Mouse (Mus musculus): ENCODE measurements around the gene Tyw3. TPM values are rescaled to one million over a fixed set of nuclear protein-coding genes. Genes with fewer than 3 reads are reported as not detected.

Gene Tyw3
- polyA plus RNA-seq, 1 experiment from 2014 or later, result 18.2 TPM

DNA sequence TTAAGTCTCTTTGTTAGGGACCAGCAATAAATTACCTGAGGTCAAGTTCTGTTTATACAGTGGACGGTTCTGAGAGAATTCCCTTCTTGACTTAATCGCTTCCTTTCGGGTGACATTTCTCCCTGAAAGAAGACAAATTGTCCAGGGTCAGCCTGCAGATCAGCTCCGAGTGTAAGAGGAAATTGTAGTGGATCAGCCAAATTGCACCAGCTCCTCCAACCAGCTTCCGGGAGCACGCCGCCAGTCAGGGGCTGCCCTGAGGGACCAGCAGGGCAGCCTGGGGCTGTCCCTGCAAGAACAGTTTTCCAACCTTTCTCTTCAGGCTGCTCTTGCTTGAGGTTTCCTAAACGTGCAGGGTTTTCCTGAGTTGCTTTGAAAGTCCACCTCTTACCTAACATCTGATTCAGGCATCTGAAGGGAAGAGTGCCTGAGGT lies 48.0 kb downstream of the Tyw3 start:
- DNase-seq (ENCODE audit: low spot score), result no peak
- Histone ChIP-seq H3K4me3 (no peak overlapping the region), H3K36me3 (no peaks in the 10 kb centered on the region), H3K27me3 (ENCODE audit: insufficient read depth, poor library complexity, severe bottlenecking) (peaks cover 66% of the 10 kb centered on the region), H3K4me1 (peaks cover 19% of the 10 kb centered on the region; the same call in 1 of the 2 replicates), H3K27ac (no peak overlapping the region), H3K9me3 (no peaks in the 10 kb centered on the region)
- WGBS, result 19% methylated on average over 8 of the region's 8 CpGs

DNA sequence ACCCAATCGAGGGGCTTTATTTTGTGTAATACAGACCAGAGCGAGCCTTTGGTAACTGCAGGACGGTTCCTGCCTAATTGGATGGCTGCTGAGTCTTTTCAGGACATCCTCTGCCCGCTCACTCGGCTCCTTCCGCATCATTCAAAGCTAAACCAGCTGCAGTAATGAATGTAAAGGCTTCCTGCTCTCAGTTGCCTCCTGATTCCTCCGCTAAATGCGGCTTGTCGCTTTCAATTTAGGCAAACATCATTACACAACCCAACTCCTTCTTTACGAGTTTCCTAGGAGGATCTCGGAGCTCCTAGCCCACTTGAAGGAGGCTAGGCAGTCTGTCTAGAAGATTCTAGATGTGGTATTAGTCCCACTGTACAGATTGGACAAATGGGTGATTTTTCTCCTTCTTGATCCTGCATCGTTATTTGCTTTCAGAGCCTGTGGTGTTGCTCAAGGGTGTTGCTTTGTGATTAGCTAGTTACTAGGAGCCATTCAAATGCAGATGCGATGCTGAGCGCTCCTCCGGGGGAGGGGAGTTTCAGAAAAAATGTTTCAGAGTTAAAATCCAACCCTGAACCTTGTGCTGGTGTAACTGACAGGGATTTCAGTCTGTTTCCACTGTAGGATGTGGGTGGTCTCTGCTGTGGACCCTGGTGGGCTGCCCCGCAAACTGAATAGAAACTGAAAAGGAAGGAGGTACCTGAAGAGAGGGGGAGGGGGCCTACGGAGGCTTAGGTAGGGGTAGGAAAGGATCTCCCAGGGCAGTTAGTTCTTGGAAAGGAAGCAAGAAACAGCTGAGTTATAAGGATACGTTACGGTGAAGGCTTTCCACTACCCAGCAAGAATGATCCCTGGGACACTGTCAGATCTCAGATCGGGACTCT lies 49.1 kb downstream of the Tyw3 start:
- WGBS, result 5% methylated on average over 20 of the region's 20 CpGs
- no peak for DNase-seq (ENCODE audit: low spot score)
- H3K9me3 ChIP-seq, result no peaks in the 10 kb centered on the region
- no peak overlapping the region for H3K27ac ChIP-seq
- H3K4me1 ChIP-seq, result peaks cover 19% of the 10 kb centered on the region; the same call in 1 of the 2 replicates
- peak overlapping the region; percentile 42 for H3K4me3 ChIP-seq
- no peaks in the 10 kb centered on the region for H3K36me3 ChIP-seq
- H3K27me3 ChIP-seq (ENCODE audit: insufficient read depth, poor library complexity, severe bottlenecking), result peaks cover 62% of the 10 kb centered on the region

DNA sequence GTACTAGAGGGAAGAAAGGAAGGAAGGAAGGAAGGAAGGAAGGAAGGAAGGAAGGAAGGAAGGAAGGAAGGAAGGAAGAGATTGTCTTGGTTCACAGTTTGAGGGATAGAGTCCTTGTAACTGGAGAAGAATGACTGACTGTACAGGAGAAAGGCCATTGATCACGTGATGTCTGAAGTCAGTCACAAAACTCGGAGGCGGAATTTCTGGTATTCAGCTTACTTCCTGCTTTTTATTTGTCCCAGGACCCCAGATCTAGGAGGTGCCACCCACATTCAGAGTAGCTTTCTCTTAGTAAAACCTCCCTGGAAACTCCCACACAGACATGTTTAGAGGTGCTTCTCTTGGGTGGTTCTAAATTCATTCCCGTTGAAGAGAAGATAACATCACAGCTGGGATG lies 50.7 kb downstream of the Tyw3 start:
- Histone ChIP-seq H3K9me3 (no peaks in the 10 kb centered on the region), H3K4me1 (peaks cover 19% of the 10 kb centered on the region; the same call in 1 of the 2 replicates), H3K4me3 (no peak overlapping the region), H3K36me3 (no peaks in the 10 kb centered on the region), H3K27me3 (ENCODE audit: insufficient read depth, poor library complexity, severe bottlenecking) (peaks cover 59% of the 10 kb centered on the region), H3K27ac (no peak overlapping the region)
- WGBS, result 58% methylated on average over 4 of the region's 4 CpGs
- no peak for DNase-seq (ENCODE audit: low spot score)

DNA sequence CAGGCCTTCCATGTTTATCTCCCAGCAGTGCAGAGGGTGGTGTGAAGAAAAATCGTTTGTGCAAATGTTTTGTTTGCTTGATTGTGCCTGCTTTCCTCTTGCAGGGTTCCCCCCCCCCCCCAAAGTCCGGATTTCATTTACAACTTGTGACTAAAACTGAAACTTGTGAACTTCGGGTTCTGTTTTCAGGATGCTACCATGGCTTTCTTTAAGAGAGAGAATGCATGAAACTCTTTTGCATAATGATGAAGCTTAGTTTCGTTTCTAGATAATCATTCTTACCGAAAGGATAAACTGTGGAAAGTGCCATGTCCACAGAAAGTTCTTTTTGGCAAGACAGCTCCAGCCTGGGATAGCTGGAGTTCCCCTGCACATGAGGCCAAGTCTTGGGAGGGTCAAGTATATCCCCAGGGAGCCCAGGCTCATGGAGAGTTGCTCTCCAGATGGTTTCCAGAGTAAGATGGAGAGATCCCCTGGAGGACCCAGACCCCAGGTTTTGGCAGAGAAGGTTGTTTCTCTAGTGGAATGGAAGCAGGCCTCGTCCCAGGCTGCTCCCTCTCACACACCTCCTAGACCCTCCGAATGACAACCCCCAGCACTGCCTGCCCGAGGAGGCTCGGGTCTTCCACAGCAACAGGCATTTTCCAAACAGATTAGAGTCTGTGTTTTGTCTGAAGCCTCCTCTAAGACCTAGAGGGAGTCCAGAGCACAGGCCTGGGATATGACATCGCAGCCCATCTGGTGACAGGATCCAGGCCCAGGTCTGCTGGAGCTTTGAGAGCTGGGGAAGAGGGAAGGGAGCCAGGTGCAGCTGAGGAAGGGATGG lies 56.6 kb downstream of the Tyw3 start:
- H3K27me3 ChIP-seq (ENCODE audit: insufficient read depth, poor library complexity, severe bottlenecking), result peaks cover 22% of the 10 kb centered on the region
- peaks cover 10% of the 10 kb centered on the region; the same call in 1 of the 2 replicates for H3K4me1 ChIP-seq
- no peaks in the 10 kb centered on the region for H3K36me3 ChIP-seq
- H3K27ac ChIP-seq, result no peak overlapping the region
- no peak overlapping the region for H3K4me3 ChIP-seq
- 44% methylated on average over 10 of the region's 10 CpGs for WGBS
- DNase-seq (ENCODE audit: low spot score), result no peak
- no peaks in the 10 kb centered on the region for H3K9me3 ChIP-seq

DNA sequence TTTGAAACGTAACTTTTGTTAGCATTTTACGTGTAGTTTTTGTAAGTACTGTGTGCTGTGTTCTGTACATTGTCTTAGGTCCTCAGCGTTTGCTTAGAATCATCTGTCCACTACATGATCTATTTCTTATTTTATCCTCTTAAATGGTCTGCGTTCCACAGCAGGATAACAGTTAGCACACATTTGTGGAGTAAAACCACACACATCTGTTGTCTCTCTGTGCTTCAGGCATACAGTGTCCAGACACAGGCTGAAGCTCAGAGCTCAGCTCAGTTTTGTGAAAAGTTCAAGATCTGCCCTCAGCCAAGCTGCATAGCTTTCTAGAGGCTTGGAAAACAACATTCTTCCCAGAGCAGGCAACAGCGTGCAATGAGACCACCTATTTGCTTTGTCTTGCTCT lies 60.8 kb downstream of the Tyw3 start:
- Histone ChIP-seq H3K36me3 (no peaks in the 10 kb centered on the region), H3K4me1 (peaks cover 10% of the 10 kb centered on the region; the same call in 1 of the 2 replicates), H3K9me3 (no peaks in the 10 kb centered on the region), H3K27me3 (ENCODE audit: insufficient read depth, poor library complexity, severe bottlenecking) (peaks cover 5% of the 10 kb centered on the region; the same call in 1 of the 2 replicates), H3K27ac (no peak overlapping the region), H3K4me3 (no peak overlapping the region)
- DNase-seq (ENCODE audit: low spot score), result no peak
- 80% methylated on average over 5 of the region's 5 CpGs for WGBS

GRCm38 (mm10) chr3:154533246-154533645 lies 63.7 kb downstream of the Tyw3 start:
- no peaks in the 10 kb centered on the region for H3K27me3 ChIP-seq (ENCODE audit: insufficient read depth, poor library complexity, severe bottlenecking)
- DNase-seq (ENCODE audit: low spot score), result no peak
- WGBS, result 71% methylated on average over 5 of the region's 5 CpGs
- H3K36me3 ChIP-seq, result no peaks in the 10 kb centered on the region
- no peak overlapping the region for H3K4me3 ChIP-seq
- no peak overlapping the region for H3K27ac ChIP-seq
- H3K9me3 ChIP-seq, result no peaks in the 10 kb centered on the region
- H3K4me1 ChIP-seq, result no peaks in the 10 kb centered on the region

DNA sequence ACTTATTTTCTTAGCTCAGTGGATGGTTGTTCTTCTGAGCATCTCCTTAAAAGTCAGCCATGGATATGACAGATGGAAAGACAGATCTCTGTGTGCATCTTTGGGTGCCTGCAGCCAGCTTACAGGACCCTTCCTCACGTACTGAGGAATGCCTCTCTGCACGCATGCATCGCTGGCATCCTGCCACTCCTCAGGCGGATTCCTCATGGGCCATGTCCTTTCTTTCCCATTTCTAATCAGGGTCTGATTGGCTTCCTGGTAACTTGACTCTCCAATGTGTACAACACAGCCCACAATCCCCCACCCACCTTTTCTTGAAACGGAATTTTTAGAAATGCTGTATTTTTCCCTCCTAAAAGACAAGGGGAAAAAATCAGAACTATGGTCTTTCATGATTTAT lies 67.9 kb downstream of the Tyw3 start:
- WGBS, result 57% methylated on average over 5 of the region's 5 CpGs
- no peaks in the 10 kb centered on the region for H3K9me3 ChIP-seq
- no peak for DNase-seq (ENCODE audit: low spot score)
- no peak overlapping the region for H3K27ac ChIP-seq
- H3K4me3 ChIP-seq, result no peak overlapping the region
- no peaks in the 10 kb centered on the region for H3K4me1 ChIP-seq
- H3K36me3 ChIP-seq, result no peaks in the 10 kb centered on the region
- H3K27me3 ChIP-seq (ENCODE audit: insufficient read depth, poor library complexity, severe bottlenecking), result 0 out of 2 replicates have a peak, but pooled peaks cover 4% of the 10 kb centered on the region

DNA sequence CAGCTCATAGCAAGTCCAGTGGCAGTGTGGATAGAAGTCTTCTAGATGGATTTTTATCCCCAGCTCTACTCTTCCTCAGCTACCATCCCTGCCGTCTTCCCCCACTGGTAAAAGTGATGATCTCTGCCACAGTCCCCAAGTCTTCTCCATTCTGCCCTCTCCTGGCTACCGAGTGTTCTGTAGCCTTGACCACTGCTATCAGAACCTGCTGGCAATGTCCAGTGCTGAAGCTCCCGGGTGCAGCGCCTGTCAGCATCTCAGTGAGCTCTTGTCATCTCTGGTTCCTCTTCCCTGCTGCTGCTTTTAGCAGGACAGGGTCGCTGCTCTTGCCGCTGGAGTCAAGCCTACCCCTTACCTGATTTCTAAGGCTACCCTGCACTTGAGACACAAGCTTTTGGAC lies 70.3 kb downstream of the Tyw3 start:
- 27% methylated on average over 6 of the region's 6 CpGs for WGBS
- Histone ChIP-seq H3K9me3 (no peaks in the 10 kb centered on the region), H3K27ac (no peak overlapping the region), H3K27me3 (ENCODE audit: insufficient read depth, poor library complexity, severe bottlenecking) (0 out of 2 replicates have a peak, but pooled peaks cover 4% of the 10 kb centered on the region), H3K36me3 (no peaks in the 10 kb centered on the region), H3K4me1 (no peaks in the 10 kb centered on the region), H3K4me3 (no peak overlapping the region)
- no peak for DNase-seq (ENCODE audit: low spot score)

Other genes starting within 250 kb of the Tyw3 start
- gene Cryz, start 393 bp downstream of the Tyw3 start, polyA plus RNA-seq (2016; fragmentation: Nextera tagmentation; extraction: Ambion mirVana), result 13.2 and 15.2 TPM in 2 replicates
- gene Erich3, start 66.8 kb upstream of the Tyw3 start, polyA plus RNA-seq (2016; fragmentation: Nextera tagmentation; extraction: Ambion mirVana), result 0.10 and 0.13 TPM in 2 replicates